8 mouse cellular contexts compared by ENCODE assay signal in the genomic region with DNA sequence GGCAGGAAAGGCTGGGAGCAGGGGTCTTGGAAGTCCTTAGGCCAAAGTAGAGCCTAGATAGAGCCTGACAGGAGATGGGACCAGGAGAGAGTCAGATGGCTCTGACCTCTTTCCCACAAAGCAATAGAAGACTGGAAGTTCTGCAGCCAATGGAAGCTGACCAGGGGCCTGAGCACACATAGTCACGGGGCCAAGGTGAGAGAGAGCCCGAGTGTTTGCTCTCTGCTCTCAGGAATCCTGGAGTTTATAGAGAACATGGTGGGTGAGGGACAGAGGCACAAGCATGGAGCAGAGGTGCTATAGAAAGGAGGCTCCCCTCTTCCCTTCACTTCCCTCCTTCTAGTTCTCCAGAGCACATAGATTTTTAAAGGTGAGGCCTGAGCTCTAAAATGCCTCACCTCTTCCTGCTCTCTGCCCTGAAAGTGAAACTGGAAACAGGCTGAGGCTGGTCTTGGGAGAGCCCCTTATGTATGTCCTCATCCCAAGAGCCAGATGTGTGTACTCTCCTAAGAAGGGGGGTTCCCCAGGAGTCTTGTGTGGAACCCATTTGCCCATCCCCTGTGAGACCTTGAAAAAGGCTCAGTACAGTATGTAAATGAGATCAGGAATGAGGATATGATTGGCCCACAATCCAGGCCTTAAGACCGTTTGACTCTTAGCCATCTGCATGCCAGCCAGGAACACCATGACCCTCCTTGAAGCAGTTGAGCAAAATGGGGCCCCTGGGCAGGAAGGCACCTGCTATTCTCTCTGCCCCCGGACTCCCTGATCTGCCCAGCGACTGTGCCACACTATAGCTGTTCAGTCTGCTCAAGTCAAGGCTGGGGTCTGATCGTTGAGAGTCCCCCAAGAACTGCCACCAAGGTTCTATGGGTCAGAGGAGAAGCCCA. TPM values are rescaled to one million over a fixed set of nuclear protein-coding genes. Genes with fewer than 3 reads are reported as not detected.
DNase-seq lines count a peak whose midpoint lies in the region; ATAC-seq and TF ChIP-seq lines count a peak whose summit lies in the region.

No protein-coding gene starts in this region.

- 68% methylated on average over 6 of the region's 6 CpGs for WGBS in heart, embryonic 14.5 days
- WGBS in forebrain, embryonic 15.5 days, result 82% methylated on average over 6 of the region's 6 CpGs
- 42% methylated on average over 6 of the region's 6 CpGs for WGBS in thymus, adult 2 months

- no peak overlapping the region; a peak in 1 of 4 replicates for H3K27ac ChIP-seq in heart, embryonic 14.5 days (replicated peaks in 1 of 2; ENCODE audit: control insufficient read depth in 1 of 2, insufficient read depth in 1 of 2, low read depth in 2 of 2, low read length in 2 of 2)
- peak overlapping the region; percentile 78 for H3K27ac ChIP-seq in forebrain, embryonic 15.5 days (replicated peaks)
- no peak overlapping the region; the same call in 1 of the 2 replicates for H3K27ac ChIP-seq in thymus, adult 2 months (ENCODE audit: control insufficient read depth, insufficient read depth, low read length)

- no peaks in the 10 kb centered on the region for H3K27me3 ChIP-seq in heart, embryonic 14.5 days (ENCODE audit: control insufficient read depth, insufficient read depth, low read length)
- H3K27me3 ChIP-seq in forebrain, embryonic 15.5 days, result no peaks in the 10 kb centered on the region
- no peaks in the 10 kb centered on the region for H3K27me3 ChIP-seq in thymus, adult 2 months (ENCODE audit: control insufficient read depth, insufficient read depth, low read length)

- H3K9me3 ChIP-seq in heart, embryonic 14.5 days (ENCODE audit: control insufficient read depth, low read length), result 0 out of 2 replicates have a peak, but pooled peaks cover 5% of the 10 kb centered on the region
- H3K9me3 ChIP-seq in forebrain, embryonic 15.5 days, result no peaks in the 10 kb centered on the region

- no peak overlapping the region; the same call in 1 of the 2 replicates for H3K4me2 ChIP-seq in heart, embryonic 14.5 days (ENCODE audit: low read length)
- no peak overlapping the region for H3K4me2 ChIP-seq in forebrain, embryonic 15.5 days (replicated peaks)

- peak overlapping the region; percentile 16; the same call in 1 of the 2 replicates for H3K9ac ChIP-seq in heart, embryonic 14.5 days (ENCODE audit: low read length)
- no peak overlapping the region for H3K9ac ChIP-seq in forebrain, embryonic 15.5 days (replicated peaks)

- no peaks in the 10 kb centered on the region for H3K36me3 ChIP-seq in heart, embryonic 14.5 days (ENCODE audit: control insufficient read depth, insufficient read depth, low read length)
- H3K36me3 ChIP-seq in forebrain, embryonic 15.5 days, result no peaks in the 10 kb centered on the region
- no peaks in the 10 kb centered on the region for H3K36me3 ChIP-seq in thymus, adult 2 months (ENCODE audit: control insufficient read depth, insufficient read depth, low read length)

- no peak overlapping the region for H3K4me3 ChIP-seq in heart, embryonic 14.5 days (ENCODE audit: control insufficient read depth in 1 of 2, insufficient read depth in 1 of 2, low read depth in 1 of 2, low read length in 2 of 2)
- H3K4me3 ChIP-seq in forebrain, embryonic 15.5 days, result no peak overlapping the region
- H3K4me3 ChIP-seq in thymus, adult 2 months (ENCODE audit: control insufficient read depth, insufficient read depth, low read length), result no peak overlapping the region

- peaks cover 34 to 46% of the 10 kb centered on the region in 2 experiments for H3K4me1 ChIP-seq in heart, embryonic 14.5 days (ENCODE audit: control insufficient read depth in 2 of 2, insufficient read depth in 2 of 2, low read length in 2 of 2)
- peaks cover 24% of the 10 kb centered on the region for H3K4me1 ChIP-seq in forebrain, embryonic 15.5 days
- H3K4me1 ChIP-seq in thymus, adult 2 months (replicated peaks; ENCODE audit: control insufficient read depth, insufficient read depth, low read length), result peaks cover 25% of the 10 kb centered on the region

- no peak for DNase-seq in heart, postnatal 4 days
- DNase-seq in CD4-positive helper T cell, adult 2 months (ENCODE audit: low read depth, low spot score), result peak; percentile 64
- DNase-seq in lung, postnatal 25 days (ENCODE audit: low spot score), result peak; percentile 59
- DNase-seq in cerebellum, postnatal 25 days, result no peak
- DNase-seq in thymus, adult 2 months, result no peak

- no peak for TF ChIP-seq POLR2A in thymus, adult 2 months (IDR thresholded peaks at IDR 0.05; ENCODE audit: control insufficient read depth, extremely low read depth, insufficient read depth, low read length, poor library complexity)

- ATAC-seq in heart, embryonic 14.5 days (ENCODE audit: insufficient number of reproducible peaks, insufficient read depth, low FRiP score, low read depth), result no peak
- no peak for ATAC-seq in forebrain, embryonic 15.5 days (replicated peaks)
- ATAC-seq in megakaryocyte-erythroid progenitor cell, adult 5-6 weeks (replicated peaks; ENCODE audit: low FRiP score, low TSS enrichment, poor library complexity, severe bottlenecking), result no peak

- TF ChIP-seq CTCF in thymus, adult 2 months (IDR thresholded peaks at IDR 0.05; ENCODE audit: borderline replicate concordance, control insufficient read depth, extremely low read depth, insufficient read depth, low read length, poor library complexity), result no peak

RNA-seq across cellular contexts. Expression of gene Irf2bpl, which starts 25.4 kb away (rescaled TPM):
- 32.8 and 36.1 TPM in 2 replicates for polyA plus RNA-seq in heart, embryonic 14.5 days (2014; fragmentation: Nextera tagmentation; extraction: Ambion mirVana)
- total RNA-seq in heart, postnatal 4 days (2021), result 10 to 100 TPM; 85.8 to 86.2 TPM
- polyA plus RNA-seq in forebrain, embryonic 15.5 days (2015; fragmentation: Nextera tagmentation; extraction: Ambion mirVana), result 94.9 and 95.8 TPM in 2 replicates
- polyA plus RNA-seq in thymus, adult 2 months (2012; rRNA removed), result 38.6 and 46.1 TPM in 2 replicates
- total RNA-seq in megakaryocyte-erythroid progenitor cell, adult 5-6 weeks (2014; fragmentation: Nextera tagmentation), result 0.76 and 0.94 TPM in 2 replicates
- total RNA-seq in megakaryocyte-erythroid progenitor cell, adult 5-6 weeks (2017), result 1.1 and 2.7 TPM in 2 replicates

Comparison
In these comparisons a context has a peak if more than half of its experiments do, and no peak if none do; other contexts are left out.
1. DNase-seq: peak in CD4-positive helper T cell, adult 2 months (single experiment) and lung, postnatal 25 days (single experiment); none in heart, postnatal 4 days (single experiment), cerebellum, postnatal 25 days (0 of 2) and thymus, adult 2 months (single experiment).